Mouse (Mus musculus) cerebellum, adult 18-20 months (tissue): ENCODE measurements around the gene Ifih1.
A peak's percentile ranks its signal among the peaks of the same experiment; 100 is the strongest.

ENCODE experiments used
- DNase-seq, 2 experiments: peaks; one replicate each; pipeline ENCODE4 v3.0.0; 2021

Ifih1 gene

DNA sequence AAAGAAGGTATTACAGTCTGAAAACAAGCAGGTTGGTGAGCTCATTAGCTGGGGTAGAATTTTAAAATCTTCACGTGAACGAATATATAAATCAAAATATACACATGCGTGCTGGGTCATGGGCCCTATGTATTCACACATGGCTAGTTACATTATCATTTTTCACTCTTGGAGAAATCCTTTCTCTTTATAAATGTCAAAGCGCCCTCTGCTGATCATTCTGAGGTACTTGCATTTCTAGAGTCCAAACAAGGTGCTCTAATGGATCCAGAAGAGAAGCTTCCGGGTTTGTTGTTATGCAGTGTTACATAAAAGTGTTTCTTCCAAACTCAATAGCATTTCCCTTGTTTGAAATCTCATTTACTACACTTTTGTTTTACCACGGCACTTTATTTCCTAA, 15.6 kb downstream of the Ifih1 start:
- DNase-seq, result peak in 1 of 2 experiments; percentile 13

DNA sequence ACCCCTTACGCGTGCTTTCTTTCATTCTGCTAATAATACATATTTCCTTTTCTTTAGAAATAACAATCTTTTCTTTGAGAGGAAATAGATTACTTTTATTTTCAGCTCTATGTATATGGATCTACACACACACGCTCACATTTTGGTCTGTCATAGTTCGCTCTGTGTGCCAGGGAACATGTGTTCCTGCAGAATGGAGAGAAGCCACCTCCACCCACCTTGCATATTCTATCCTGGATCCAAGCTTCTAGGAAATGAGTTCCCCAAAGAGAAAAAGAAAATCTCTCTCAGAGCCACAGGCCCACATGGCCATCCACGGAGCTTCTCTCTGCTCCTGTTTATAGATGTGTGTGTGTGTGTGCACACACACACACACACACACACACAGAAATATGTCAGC, 17.7 kb downstream of the Ifih1 start:
- no peak for DNase-seq

DNA sequence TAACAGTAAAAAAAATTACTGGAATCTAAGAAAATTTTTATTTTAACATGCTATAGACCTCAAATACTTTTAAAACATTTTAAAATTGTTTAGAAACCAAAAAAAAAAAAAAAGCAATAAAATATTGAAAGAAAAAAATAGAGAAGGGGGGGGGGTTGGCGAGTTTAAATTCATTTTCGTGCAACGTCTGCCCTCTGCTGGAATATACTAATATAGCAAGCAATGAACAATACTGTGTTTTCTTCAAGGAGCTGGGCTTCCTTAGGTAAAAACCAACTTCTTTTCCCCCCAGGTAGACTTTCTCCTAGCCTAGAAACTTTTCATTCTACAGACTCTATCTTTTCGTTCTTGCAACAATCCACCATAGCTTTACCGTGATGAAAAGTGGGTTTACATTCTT, 18.3 kb downstream of the Ifih1 start:
- no peak for DNase-seq

DNA sequence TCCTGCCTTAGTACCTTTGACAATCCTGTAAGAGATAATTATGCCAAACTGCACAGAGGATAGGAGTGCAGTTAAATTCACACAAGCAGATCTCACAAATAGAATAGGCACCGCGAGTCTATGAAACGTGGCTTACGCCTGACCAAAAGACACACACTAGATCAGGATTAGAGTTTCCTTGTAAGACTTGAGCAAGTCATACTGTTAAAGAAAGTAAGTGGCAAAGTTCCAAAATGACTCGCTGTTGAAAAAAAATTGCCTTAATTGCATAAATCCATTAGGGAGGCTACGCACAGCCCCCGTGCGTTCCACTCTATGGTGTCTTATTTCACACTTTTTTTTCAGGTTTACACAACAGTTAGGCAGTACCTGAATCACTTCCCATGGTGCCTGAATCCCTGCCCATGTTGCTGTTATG, 23.0 kb downstream of the Ifih1 start:
- no peak for DNase-seq

DNA sequence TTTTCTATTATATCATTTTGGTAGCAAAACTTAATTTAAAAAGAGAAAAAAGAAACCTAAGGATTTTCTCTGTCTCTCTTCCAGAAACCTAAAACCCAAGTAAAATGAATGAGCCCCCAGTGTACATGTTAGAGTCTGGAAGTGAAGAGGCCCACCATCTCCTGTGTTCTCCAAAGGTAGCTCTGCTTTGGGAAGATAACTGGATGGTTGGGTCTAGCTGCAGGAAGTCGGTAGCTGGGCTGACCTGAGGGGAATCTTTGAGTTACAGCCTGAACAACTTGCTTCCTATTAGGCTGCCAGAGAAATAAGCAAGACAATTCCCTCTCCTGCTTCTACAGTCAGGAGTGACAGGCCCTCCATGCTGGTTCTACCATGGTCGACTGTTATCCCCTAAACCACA, 26.4 kb downstream of the Ifih1 start:
- no peak for DNase-seq

DNA sequence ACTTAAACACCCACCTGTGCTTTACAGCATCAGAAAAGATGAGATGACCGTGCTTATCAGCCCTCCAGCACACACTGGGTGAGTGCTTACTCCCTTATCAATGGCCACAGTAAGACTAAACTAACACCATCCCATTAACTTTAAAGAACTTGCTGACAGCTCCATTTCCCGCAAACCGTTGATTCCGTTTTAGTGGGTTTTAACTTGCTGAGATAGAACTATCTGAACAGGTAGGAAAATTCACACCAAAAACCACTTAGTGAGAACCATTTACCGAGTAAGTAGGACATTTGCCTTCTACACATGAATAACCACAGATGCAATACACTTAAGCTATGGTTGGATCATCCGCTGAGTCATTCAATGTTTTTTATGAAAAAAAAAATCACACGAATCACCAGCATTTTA, 27.1 kb downstream of the Ifih1 start:
- no peak for DNase-seq

DNA sequence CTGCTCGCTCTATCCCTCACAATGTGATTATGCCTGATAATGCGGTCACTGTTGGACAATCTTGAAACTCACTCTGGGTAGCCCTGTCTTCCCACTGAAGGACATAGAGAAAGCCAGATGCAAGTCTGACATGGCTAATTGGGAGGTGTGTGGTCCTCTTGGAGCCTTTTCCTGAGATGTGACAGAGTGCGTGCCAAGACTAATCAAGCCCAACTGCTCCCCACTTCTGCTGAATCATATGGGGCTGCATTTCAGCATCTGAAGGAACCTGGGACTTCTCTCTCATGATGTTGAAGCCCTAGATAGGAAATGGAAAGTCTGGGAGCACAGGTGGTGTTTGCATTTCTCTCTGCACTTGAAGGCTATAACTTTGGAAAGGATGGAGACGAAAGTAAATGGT, 32.9 kb downstream of the Ifih1 start:
- DNase-seq, result no peak

DNA sequence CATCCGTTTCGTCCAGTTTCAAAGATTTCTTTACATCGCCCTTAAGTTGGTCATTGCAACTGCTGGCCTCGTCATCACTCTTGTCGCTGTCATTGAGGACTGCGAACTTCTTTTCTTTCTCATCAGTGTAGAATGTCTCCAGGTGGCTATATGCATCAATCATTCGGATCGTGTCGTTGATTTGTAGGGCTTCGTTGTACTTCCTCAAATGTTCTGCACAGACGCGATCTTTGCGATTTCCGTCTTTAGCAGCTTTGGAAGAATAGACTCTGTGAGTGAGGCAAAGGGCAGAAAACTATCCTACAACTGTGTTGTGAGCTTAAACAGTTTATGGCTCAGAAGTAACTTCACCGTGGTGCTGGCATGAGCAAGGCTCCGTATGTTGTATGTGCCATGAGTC, 39.9 kb downstream of the Ifih1 start:
- no peak for DNase-seq

DNA sequence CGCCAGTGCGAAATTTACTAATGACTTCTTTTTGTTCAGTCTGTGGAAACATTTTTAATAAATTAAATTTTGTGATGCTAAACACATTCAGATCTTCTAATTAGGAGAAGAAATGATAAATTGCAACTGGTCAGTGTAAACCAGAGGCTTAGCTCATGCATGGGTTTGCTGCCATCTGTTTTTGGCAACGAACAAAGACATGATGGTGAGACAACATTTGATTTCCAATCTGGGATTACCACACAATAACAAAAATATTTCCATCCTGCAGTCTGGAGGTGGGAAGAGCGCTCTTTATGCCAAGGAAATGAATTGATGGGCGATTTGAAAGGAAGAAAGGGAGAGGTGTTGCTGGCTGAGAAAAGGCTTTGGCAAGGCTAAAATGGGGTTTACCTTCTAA, 42.5 kb downstream of the Ifih1 start:
- DNase-seq, result no peak

DNA sequence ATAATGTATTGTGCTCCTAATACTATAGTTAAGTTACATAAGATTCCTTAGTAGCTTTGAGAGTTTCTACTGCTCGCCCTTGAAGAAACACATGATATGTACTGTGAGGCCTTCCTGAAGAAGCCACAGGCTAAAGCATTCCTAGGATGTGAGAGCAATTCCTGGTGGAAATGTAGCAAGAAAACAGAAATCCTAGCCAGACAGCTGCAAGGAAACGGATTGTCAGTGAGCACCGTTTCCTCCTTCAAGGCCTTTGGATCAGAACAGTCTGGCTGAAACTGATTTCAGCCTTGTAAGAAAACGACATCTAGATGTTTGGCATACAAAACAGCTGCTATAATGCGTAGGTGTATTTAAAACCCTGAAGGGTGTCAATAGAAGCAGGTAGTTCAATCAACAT, 49.5 kb downstream of the Ifih1 start:
- no peak for DNase-seq

DNA sequence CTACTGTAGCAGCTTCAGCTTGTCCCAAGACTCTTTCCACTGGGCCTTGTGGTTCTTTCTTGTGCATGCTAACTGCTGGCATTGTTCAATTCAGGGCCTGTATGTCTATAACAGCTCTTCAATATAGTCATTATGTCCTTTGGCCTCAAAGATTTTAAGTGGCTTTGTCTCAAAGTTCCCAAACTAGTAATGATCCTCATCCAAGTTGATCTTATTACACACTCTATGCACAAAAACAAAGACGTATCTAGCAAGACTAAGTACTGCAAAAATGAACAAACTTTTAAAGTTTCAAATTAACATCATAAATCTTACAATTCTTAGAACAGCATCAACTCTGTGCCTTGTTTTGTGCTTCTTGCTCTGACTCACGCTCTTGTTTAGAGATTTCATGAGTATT, 51.6 kb downstream of the Ifih1 start:
- no peak for DNase-seq

DNA sequence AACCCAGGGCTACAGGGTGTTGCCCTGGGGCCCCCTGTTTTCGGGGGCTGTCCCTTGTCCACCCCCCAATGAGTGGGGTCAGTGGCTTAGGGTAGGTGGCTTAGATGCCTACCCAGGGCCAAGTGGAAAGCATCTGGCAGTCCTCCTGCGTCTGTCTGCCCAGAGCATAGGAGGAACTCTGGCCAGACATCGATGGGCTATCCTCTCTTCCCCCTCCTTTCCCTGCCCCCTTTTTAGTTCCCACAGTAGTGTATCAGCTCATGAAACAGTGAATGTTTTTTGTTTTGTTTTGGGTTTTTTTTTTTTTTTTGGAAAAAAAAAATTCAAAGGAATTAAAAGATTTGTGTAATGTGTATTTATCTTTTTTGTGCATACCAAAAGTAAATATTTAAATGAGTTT, 54.5 kb downstream of the Ifih1 start:
- DNase-seq, result no peak

DNA sequence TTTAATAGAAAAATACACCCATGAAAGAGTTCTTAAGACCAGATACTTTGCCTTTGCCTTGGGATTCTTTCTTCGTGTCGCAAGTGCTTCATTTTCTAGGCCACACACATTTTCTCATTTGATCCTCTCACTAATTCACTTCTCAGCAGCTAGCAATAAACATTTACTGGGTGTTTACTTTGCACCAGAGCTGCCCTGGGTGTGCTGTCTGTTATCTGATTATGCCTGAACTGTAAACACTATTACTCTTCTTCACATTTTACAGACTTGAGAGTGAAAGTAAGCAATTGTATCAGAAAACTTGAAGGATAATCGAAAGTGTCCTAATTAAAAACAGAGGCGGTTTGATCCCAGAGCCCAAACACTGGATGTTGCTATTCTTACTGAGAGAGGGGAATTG, 56.7 kb downstream of the Ifih1 start:
- DNase-seq, result no peak

DNA sequence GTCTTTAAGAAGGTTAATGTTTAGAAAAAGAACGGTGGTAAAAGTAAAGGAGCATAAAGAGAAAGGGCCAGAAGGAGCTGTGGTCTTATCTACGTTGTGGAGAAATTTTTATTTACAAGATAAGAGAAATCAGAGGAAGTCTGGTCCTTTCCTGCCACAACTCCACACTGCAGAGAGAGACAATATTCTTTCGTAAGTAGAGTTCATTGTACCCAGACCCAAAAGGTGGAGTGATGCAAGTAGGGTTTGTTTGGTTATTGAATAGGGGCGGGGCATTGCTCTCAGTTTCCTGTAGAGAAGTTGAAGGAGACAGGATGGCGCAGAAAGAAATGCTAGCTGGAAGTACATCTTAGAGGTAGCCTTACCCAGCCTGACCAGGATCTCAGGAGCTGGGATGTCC, 60.3 kb downstream of the Ifih1 start:
- no peak for DNase-seq

DNA sequence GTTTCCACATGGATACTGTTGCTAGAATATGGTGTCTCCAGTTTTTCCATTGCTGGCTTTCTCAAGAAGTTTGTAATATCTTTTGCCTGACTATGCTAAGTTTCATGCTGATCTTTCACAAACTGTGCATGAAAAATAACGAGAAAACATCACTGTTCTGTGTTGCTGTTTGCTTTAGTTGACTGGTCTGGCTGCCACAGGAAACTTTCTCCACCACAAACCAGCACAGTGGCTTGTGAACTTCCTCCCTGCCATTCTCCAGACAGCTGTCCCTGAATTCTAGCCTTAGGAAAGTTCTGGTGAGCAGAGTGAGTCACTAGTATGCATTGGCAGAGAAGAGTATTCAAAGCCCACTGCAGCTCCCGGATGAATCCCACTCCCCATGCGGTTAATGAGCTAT, 71.1 kb downstream of the Ifih1 start:
- DNase-seq, result no peak

DNA sequence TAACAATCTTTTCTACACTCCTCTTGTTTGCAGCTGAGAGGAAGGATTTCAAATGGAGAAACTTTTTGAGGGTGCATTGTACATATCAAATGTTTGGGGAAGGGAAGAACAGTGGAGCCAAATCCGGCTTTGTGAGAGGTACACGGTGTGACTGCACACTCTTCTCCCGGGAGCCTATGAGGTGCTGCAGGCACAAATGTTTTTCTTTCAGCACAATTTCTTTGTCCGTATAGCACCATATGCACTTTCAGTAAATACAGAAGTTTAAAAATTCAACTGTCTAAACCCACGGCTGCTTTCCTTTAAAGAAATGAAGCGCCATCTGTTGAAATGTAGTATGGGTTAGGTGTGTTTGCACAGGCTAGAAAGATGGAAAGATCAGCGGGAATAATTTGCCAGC, 71.8 kb downstream of the Ifih1 start:
- DNase-seq, result no peak

DNA sequence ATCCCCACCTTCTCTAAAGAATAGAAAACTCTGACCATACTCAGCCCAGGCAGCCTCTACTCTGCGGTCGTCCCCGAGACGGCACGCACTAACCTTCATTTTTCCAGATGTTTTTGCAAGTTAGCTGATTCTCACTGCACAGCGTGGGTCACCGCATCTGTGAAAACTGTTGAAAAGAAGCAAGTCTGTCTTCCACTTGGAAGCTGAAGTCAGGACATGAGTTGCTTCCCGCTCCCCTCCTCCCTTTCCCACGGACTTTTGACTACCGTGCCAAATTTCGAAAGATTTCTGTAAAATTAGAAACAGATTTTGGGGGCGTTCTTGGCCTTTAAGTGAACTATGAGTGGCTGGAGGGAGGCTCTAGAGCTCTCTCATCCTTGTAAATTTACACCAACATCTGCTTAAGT, 72.3 kb downstream of the Ifih1 start, which contains the start of gene Fap:
Fap (minus strand) TSS at position 323 of the 407 bp plus-strand sequence.
- no peak for DNase-seq

DNA sequence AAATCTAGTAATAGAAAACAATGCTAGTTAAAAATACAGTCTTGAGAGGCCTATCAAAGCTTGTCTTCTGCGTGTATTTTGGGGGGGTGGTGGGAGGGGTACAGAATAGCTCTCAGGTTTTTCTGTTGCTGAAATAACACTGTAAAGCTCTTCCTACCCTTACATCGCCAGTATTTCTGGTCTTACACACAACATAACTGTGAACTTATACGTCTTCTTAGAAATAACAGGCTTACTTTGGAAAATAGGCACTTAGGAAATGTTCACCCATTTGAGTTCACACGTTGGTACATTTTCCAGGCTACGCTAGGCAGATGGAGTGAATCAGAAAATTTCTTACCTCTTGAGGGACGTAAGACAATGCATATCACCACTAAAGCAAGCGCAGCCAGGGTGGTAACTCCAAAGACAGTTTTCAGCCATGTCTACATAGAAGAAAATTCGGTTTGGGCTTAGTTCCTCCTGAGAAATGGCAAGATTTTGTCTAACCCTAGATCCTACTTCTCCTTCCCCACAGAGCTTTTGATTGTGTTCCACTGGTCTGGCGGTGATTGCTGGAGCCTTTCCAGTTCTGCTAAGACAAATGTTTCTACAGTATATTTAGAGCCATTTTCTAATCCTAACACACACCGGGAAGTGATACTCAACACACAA, 72.8 kb downstream of the Ifih1 start:
- DNase-seq, result no peak

DNA sequence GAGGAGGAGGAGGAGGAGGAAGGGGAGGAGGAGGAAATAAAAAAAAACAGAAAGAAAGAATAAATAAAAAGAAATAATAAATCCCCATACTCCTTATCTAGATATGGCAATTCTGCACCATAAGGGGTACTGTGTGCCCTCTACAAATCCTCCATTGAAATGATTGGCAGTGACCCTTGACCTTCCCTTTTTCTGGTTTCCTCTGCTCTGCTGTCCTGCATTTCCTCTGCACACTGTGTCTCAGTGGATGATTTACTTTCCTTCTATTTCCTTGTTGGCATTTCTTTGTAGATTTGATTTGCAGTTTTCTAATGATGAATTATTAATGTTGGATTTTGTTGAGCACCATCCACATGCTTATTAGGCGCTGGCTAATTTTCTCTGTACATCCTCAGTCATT, 81.4 kb downstream of the Ifih1 start:
- no peak for DNase-seq

DNA sequence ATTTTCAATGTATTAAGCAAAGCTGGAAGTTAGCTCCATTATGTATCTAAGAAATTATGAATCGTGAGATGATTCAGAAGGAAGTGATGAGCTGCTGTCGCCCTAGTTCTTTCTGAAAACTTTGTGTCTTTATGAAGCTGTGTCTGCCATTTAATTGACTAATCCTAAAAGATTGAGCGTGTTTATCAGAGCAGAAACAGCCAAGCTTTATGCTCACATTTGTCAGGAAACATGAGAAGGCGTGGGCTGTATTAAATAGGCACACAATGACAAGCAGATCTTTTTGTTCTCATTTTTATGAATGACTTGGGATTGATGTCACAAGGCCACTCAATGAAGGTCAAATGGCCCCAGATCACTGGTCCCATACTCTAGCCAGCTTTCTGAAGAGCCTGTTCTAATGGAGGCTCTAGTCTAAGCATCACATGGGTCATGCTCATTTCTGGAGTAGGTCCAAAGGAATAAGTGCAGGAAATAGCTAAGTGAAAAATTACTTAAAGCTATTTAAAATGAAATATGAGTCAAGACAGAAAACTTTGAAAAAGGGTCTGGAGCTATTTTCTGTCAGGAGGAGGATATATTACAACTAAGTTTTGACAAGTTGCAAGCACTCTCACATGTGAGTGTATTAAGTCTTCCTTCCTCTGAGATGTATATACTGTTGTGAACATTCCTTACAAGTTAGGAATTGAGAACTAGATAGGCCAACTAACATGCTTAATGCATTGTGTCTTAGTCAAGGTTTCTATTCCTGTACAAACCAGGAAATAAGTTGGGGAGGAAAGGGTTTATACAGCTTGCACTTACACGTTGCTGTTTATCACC, 83.2 kb downstream of the Ifih1 start:
- no peak for DNase-seq

DNA sequence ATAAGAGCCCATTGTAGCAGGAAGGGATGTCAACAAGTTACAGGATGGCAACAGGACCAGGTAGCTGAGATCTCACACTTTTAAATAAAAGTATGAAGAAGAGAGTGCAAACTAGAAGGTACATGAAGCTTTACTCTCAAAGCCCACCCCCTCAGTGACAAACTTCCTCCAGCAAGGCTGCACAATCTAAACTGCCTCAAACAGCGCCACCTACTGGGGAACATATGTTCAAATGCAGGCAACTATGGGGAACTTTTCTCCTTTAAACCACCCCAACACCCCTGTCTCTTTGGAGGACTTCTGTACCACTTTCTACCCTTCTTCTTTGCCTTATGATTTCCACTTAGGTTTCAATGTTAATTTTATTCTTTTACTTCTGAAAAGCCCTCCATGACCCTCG, 88.6 kb downstream of the Ifih1 start:
- no peak for DNase-seq

DNA sequence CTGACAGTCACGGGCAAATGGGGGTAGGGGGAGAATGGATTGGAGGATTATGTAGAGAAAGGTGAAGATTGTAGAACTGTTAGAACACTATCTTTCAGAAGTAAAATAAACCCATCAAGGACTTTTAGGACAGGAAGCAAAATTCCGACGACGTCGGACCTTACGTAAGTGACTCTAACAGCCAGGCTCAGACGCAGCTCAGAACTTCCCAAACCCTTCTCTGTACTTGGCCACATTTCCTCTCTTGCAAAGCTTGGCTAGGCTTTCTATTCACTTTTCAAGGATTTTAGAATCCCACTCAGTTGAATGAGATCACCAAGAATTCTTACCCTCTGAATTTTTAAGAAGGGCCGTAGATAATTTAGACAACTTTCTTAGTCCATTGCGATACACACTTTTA, 89.7 kb downstream of the Ifih1 start:
- no peak for DNase-seq

DNA sequence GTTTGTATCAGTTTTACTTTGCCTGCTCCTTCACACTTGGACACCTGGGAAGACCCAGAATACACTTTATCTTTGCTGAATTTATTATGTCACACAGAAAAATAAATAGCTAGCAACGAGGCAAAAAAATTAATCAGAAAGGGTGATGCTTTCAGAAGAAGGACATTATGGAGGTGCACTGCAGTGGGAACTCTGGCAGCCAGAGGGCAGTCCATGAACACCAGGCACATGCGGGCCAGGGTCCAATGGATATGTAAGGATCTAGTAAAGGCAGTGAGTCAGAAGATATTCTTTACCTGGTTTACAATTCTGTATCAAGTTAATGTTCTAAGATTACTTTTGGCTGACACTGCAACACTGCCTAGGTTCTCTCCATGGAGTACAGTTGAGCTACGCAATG, 96.4 kb downstream of the Ifih1 start:
- no peak for DNase-seq

DNA sequence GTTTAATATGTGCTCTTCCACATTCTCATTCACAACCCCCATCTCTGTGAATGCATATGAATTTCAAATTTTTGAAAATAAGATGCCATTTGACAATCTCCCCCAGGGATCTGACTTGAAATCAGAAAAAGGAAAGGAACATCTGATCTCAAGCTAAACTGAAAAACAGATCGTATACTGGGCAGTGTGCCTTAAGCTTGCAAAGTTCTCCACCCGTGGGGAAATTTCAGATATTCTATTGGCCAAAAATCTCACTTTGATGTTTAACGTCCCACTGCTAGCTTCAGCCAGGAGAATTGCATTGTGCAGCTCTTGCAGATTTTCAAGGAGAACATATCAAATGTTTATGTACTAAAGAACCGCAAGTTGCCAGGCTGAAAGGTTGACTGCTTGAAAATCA, 96.9 kb downstream of the Ifih1 start:
- DNase-seq, result no peak

DNA sequence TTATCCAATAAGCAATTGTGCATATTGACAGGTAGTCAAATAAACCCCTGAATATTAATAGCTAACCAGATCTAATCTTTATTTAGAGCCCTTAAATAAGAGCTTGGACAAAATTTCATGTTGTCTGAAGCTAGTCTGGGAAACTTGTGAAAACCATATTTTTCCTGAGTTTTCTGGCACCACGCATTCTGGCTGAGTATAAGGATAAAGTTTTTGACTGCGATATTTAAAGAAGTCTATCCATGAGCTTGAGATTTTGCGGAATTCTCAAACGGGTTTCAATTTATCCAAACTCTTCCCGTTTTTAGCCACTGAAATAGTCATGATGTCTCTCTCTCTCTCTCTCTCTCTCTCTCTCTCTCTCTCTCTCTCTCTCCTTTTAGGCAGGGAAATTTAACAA, 98.0 kb downstream of the Ifih1 start:
- no peak for DNase-seq
